Mouse (Mus musculus): ENCODE data around the gene Vgll4.

The Vgll4 gene

GRCm38 (mm10) chr6:114842131-114842530 is 127.7 kb downstream of the Vgll4 start:
- no peak for DNase-seq (ENCODE audit: low spot score)

DNA sequence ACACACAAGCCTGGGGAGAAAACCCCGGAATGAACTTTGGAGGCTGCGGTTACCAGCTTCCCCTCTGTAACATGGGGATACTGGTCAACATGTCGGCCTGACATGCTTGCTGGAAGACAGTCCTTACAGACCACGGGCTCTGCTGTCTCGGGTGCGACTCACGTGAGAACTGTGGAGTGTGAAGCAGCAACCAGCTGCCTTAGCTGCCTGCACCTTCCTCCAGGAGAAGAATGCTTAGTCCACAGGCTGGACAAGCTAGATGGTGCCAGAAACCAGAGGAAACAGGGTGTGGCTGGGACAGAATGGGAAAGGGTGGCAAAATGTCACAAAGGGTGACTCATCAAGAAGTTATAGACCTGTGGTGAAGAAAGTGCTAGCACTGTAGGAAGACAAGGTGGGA is 129.8 kb downstream of the Vgll4 start:
- no peak for DNase-seq (ENCODE audit: low spot score)

DNA sequence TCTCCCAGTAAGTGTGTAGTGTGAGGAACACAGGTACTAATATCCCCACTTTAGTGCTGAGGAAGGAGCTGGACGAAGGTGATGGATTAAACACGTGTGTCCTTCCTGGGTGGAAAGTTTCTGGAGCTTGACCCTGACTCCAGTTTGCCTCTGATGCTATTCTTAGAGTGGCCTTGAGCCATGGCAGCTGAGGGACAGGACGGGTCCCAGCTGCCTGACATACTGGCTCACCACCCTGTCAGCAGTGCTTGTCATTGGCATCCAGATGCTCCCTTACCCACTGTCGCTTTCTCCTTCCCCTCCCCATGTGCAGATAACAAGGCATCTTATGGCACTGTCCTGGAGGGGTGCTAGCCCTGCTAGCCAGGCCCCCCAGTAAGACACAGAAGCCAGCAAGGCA is 130.9 kb downstream of the Vgll4 start:
- no peak for DNase-seq (ENCODE audit: low spot score)

- no peak for DNase-seq (ENCODE audit: low spot score)
These were observed 133.4 kb downstream of the Vgll4 start for GRCm38 (mm10) chr6:114836433-114836832.

GRCm38 (mm10) chr6:114835752-114836151 is 134.0 kb downstream of the Vgll4 start:
- no peak for DNase-seq (ENCODE audit: low spot score)

DNA sequence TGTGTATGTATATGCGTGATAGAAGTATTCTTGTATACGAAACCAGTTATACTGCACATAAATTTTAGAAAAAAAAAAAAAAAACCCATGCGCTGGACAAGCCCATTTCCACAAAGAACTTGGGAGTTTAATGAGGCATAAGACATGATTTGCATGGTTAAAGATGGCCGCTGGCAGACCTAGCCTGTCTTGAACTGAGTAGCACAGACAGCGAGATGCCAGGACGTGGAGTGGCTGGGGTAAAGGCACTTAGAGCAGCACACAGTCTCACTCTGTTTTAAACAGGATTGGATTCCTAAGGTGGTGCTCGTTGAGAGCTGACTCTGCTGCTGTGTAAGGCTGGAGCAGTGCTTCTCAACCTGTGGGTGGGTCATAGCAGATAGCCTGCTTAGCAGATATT is 134.4 kb downstream of the Vgll4 start:
- no peak for DNase-seq (ENCODE audit: low spot score)

- no peak for DNase-seq (ENCODE audit: low spot score)
These were observed 135.9 kb downstream of the Vgll4 start for GRCm38 (mm10) chr6:114833791-114834346.

GRCm38 (mm10) chr6:114833058-114833685 is 136.6 kb downstream of the Vgll4 start:
- DNase-seq (ENCODE audit: low spot score), result no peak

GRCm38 (mm10) chr6:114831807-114832206 is 138.0 kb downstream of the Vgll4 start:
- DNase-seq (ENCODE audit: low spot score), result no peak

- no peak for DNase-seq (ENCODE audit: low spot score)
These were observed 139.9 kb downstream of the Vgll4 start for GRCm38 (mm10) chr6:114829660-114830438.

DNA sequence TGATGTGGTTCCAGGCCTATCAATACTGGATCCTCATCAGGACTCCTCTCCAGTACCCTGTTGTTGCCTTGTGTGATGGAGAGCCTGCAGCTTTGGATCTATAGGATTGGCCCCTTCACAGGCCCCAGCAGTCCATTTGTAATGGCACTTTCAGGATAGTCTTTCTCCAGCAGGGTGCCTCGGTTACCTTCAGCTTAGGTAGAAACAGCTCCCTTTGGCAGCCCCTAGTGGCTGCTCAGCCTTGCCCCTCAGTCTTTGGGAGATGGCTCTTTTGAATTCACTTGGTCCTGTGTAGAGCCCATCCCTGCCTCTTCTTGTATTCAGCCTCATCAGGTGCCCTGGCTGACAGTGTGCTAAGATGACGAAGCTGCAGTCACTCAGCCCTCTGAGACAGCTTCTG is 142.9 kb downstream of the Vgll4 start:
- DNase-seq (ENCODE audit: low spot score), result no peak

DNA sequence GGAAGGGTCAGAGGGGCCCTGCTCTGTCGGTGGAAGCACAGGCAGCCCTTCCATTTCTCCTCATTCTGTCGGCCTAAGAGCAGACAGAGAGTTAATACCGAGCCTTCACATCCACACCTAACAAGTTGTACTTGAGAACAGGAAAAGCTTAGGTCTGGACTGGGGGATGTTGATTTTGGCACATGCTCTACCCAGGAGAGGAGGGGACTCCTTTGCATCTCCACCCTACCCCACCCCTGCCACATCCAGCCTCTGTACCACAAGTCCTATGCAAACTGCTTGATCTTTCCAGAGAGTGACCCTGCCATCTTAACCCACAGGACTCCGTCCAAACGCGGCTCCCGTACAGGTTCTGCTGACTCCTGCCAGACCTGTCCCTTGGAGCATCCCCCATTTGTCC is 148.1 kb downstream of the Vgll4 start:
- DNase-seq (ENCODE audit: low spot score), result no peak

DNA sequence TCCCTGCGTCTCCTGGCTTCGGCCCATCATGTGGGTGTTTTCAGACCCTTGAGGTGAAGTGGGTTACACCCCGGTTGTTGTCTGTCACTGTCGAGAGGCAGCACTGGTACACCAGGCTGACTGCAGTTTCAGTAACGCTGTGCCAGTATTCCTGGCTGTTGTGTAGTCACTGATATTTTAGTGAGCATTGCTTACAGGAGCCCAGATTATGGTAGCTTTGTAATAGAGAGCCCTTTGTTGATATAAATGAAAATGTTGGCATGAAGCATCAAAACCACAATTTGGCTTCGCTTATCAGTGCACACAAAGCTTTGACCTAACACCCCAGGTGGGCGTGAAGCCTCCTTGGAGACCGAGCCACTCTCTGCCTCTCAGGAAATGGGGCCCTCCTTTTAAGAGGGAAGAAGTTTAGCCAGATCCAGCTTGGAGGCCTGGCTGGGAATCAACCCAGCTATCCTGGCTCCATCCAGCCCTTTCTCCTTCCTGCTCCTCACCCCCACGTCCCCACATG is 149.8 kb downstream of the Vgll4 start:
- no peak for DNase-seq (ENCODE audit: low spot score)

DNA sequence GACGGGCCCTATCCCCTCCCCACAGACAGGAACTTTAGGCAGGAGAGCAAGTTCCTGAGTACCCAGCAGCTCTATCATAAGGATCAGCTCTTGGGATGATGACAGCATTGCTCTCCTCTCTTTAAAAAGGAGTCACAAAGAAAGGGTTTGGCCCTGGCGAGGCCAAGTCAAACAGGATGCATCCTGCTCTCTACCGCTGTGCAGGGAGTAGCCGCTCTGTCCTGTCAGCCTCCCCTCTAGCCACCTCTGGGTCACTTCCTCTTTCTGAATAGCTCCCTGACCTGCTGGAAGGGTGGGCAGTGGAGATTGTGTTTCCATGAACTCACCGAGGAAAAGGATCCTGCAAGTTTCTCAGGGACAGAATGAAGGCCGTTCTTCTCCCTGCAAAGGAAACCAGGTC is 151.3 kb downstream of the Vgll4 start:
- DNase-seq (ENCODE audit: low spot score), result no peak

GRCm38 (mm10) chr6:114817948-114818347 is 151.8 kb downstream of the Vgll4 start:
- no peak for DNase-seq (ENCODE audit: low spot score)

GRCm38 (mm10) chr6:114814882-114815650 is 154.7 kb downstream of the Vgll4 start:
- DNase-seq (ENCODE audit: low spot score), result no peak

GRCm38 (mm10) chr6:114814199-114814881 is 155.5 kb downstream of the Vgll4 start:
- DNase-seq (ENCODE audit: low spot score), result no peak

DNA sequence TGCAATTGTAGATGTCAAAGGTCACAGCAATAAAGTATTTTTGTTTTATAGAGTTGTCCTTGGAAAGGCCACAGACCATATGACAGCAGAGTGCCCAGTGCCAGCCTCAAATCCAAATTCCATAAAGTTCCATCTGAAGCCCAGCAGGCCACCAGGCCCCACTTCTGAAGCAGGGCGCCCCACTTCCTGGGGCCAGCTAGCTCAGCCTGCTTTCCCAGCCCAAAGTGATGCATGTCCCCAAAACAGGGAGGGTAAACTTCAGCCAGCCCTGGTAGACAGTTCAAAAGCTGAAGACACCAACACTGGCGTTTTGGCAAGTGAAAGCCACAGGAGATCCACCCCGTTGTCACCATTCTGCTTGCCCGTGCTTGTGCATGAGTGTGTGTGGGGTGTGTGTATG is 157.0 kb downstream of the Vgll4 start:
- no peak for DNase-seq (ENCODE audit: low spot score)

GRCm38 (mm10) chr6:114812322-114812721 is 157.5 kb downstream of the Vgll4 start:
- DNase-seq (ENCODE audit: low spot score), result no peak
